Mouse (Mus musculus): ENCODE results near the gene Zdhhc14.

Zdhhc14 gene

GRCm38 (mm10) chr17:5504969-5505368 is 12.6 kb downstream of the Zdhhc14 start:
- no peak for DNase-seq (ENCODE audit: low spot score in 2 of 2)

GRCm38 (mm10) chr17:5506553-5506952 is 14.2 kb downstream of the Zdhhc14 start:
- DNase-seq (ENCODE audit: low spot score in 2 of 2): no peak

- DNase-seq (ENCODE audit: low spot score in 2 of 2): no peak
Measured at GRCm38 (mm10) chr17:5506988-5507387, 14.6 kb downstream of the Zdhhc14 start.

- no peak for DNase-seq (ENCODE audit: low spot score in 2 of 2)
Measured at GRCm38 (mm10) chr17:5508030-5508429, 15.7 kb downstream of the Zdhhc14 start.

- no peak for DNase-seq (ENCODE audit: low spot score in 2 of 2)
Measured at GRCm38 (mm10) chr17:5510564-5510963, 18.2 kb downstream of the Zdhhc14 start.

- no peak for DNase-seq (ENCODE audit: low spot score in 2 of 2)
Measured at GRCm38 (mm10) chr17:5511724-5512123, 19.4 kb downstream of the Zdhhc14 start.

GRCm38 (mm10) chr17:5519466-5519865 is 27.1 kb downstream of the Zdhhc14 start:
- DNase-seq (ENCODE audit: low spot score in 2 of 2): no peak

GRCm38 (mm10) chr17:5519910-5520592 is 27.7 kb downstream of the Zdhhc14 start:
- DNase-seq (ENCODE audit: low spot score in 2 of 2): peak; percentile 22 to 60

GRCm38 (mm10) chr17:5521532-5521931 is 29.2 kb downstream of the Zdhhc14 start:
- no peak for DNase-seq (ENCODE audit: low spot score in 2 of 2)

GRCm38 (mm10) chr17:5529552-5529951 is 37.2 kb downstream of the Zdhhc14 start:
- peak; percentile 64 to 81 for DNase-seq (ENCODE audit: low spot score in 2 of 2)

GRCm38 (mm10) chr17:5532816-5533215 is 40.5 kb downstream of the Zdhhc14 start:
- no peak for DNase-seq (ENCODE audit: low spot score in 2 of 2)

GRCm38 (mm10) chr17:5535357-5535756 is 43.0 kb downstream of the Zdhhc14 start:
- no peak for DNase-seq (ENCODE audit: low spot score in 2 of 2)

GRCm38 (mm10) chr17:5536259-5537094 is 44.1 kb downstream of the Zdhhc14 start:
- DNase-seq (ENCODE audit: low spot score in 2 of 2): no peak

GRCm38 (mm10) chr17:5537095-5537575 is 44.8 kb downstream of the Zdhhc14 start:
- no peak for DNase-seq (ENCODE audit: low spot score in 2 of 2)

- DNase-seq (ENCODE audit: low spot score in 2 of 2): no peak
Measured at GRCm38 (mm10) chr17:5542177-5542576, 49.8 kb downstream of the Zdhhc14 start.

GRCm38 (mm10) chr17:5544065-5544464 is 51.7 kb downstream of the Zdhhc14 start:
- DNase-seq (ENCODE audit: low spot score in 2 of 2): no peak

- no peak for DNase-seq (ENCODE audit: low spot score in 2 of 2)
Measured at GRCm38 (mm10) chr17:5545065-5545464, 52.7 kb downstream of the Zdhhc14 start.

GRCm38 (mm10) chr17:5548546-5548945 is 56.2 kb downstream of the Zdhhc14 start:
- no peak for DNase-seq (ENCODE audit: low spot score in 2 of 2)

- no peak for DNase-seq (ENCODE audit: low spot score in 2 of 2)
Measured at GRCm38 (mm10) chr17:5549460-5549859, 57.1 kb downstream of the Zdhhc14 start.

- peak; percentile 69 for DNase-seq (ENCODE audit: low spot score in 2 of 2)
Measured at GRCm38 (mm10) chr17:5550444-5550843, 58.1 kb downstream of the Zdhhc14 start.

GRCm38 (mm10) chr17:5551136-5551535 is 58.8 kb downstream of the Zdhhc14 start:
- no peak for DNase-seq (ENCODE audit: low spot score in 2 of 2)

GRCm38 (mm10) chr17:5552036-5552760 is 59.8 kb downstream of the Zdhhc14 start:
- no peak for DNase-seq (ENCODE audit: low spot score in 2 of 2)
